Mouse (Mus musculus): ENCODE measurements around the gene Chrm5. TPM values are rescaled to one million over a fixed set of nuclear protein-coding genes. Genes with fewer than 3 reads are reported as not detected.

The Chrm5 gene
- polyA plus RNA-seq, 1 experiment from 2014 or later: not detected

DNA sequence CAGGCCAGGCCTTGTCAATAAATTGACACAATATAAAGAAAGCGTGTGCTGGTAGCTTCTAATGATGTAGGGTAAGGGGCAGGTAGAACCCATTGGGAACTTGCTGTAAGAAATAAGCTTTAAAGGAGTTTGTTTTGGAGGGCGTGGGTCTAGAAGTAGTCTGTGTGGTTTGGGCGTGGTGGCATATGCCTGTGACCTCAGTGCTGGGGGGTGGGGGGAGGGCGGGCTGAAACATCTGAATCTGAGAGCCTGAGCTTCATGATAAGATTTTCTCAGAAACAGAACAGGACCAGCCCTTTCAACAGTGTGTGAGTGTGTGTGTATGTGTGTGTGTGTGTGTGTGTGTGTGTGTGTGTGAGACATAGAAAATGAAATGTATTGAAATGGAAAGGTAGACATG lies 29.6 kb upstream of the Chrm5 start:
- no peaks in the 10 kb centered on the region for H3K27me3 ChIP-seq (ENCODE audit: control insufficient read depth, insufficient read depth, low read length)
- 0 out of 4 replicates have a peak, but pooled peaks cover 0 to 4% of the 10 kb centered on the region in 2 experiments for H3K4me1 ChIP-seq (ENCODE audit: control insufficient read depth in 2 of 2, insufficient read depth in 2 of 2, low read length in 2 of 2)
- no peaks in the 10 kb centered on the region for H3K36me3 ChIP-seq (ENCODE audit: control insufficient read depth, insufficient read depth, low read length)
- no peak overlapping the region for H3K4me2 ChIP-seq (ENCODE audit: low read length)
- H3K4me3 ChIP-seq (ENCODE audit: control insufficient read depth in 1 of 2, insufficient read depth in 1 of 2, low read depth in 1 of 2, low read length in 2 of 2): no peak overlapping the region
- no peak overlapping the region for H3K9ac ChIP-seq (ENCODE audit: low read length)
- no peak overlapping the region for H3K27ac ChIP-seq (replicated peaks in 1 of 2; ENCODE audit: control insufficient read depth in 1 of 2, insufficient read depth in 1 of 2, low read depth in 2 of 2, low read length in 2 of 2)
- WGBS: 63% methylated on average over 4 of the region's 4 CpGs
- H3K9me3 ChIP-seq (ENCODE audit: control insufficient read depth, low read length): no peaks in the 10 kb centered on the region
- ATAC-seq (ENCODE audit: insufficient number of reproducible peaks, insufficient read depth, low FRiP score, low read depth): no peak

DNA sequence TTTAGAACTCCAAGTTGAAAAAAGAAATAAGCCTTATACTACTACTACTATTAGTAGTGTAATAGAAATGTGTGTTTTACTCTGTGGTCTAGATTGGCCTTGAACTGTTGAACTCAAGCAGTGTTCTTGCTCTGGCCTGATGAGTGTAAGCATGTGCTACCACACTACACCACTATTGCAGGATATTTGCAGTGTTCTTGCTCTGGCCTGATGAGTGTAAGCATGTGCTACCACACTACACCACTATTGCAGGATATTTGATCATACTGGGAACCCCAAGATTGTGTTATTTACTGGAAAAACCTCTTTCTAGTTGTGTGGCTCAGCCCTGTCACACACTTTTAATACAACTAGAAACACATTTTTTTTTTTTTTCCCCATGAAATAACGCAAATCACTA lies 26.9 kb upstream of the Chrm5 start:
- Histone ChIP-seq H3K4me3 (ENCODE audit: control insufficient read depth in 1 of 2, insufficient read depth in 1 of 2, low read depth in 1 of 2, low read length in 2 of 2) (no peak overlapping the region), H3K27ac (replicated peaks in 1 of 2; ENCODE audit: control insufficient read depth in 1 of 2, insufficient read depth in 1 of 2, low read depth in 2 of 2, low read length in 2 of 2) (no peak overlapping the region), H3K4me1 (ENCODE audit: control insufficient read depth in 2 of 2, insufficient read depth in 2 of 2, low read length in 2 of 2) (0 out of 4 replicates have a peak, but pooled peaks cover 0 to 4% of the 10 kb centered on the region in 2 experiments), H3K36me3 (ENCODE audit: control insufficient read depth, insufficient read depth, low read length) (no peaks in the 10 kb centered on the region), H3K4me2 (ENCODE audit: low read length) (no peak overlapping the region), H3K9me3 (ENCODE audit: control insufficient read depth, low read length) (no peaks in the 10 kb centered on the region), H3K27me3 (ENCODE audit: control insufficient read depth, insufficient read depth, low read length) (no peaks in the 10 kb centered on the region), H3K9ac (ENCODE audit: low read length) (no peak overlapping the region)
- 96% methylated on average over 1 of the region's 1 CpGs for WGBS
- ATAC-seq (ENCODE audit: insufficient number of reproducible peaks, insufficient read depth, low FRiP score, low read depth): no peak

- Histone ChIP-seq H3K4me1 (ENCODE audit: control insufficient read depth in 2 of 2, insufficient read depth in 2 of 2, low read length in 2 of 2) (0 out of 4 replicates have a peak, but pooled peaks cover 0 to 4% of the 10 kb centered on the region in 2 experiments), H3K9ac (ENCODE audit: low read length) (no peak overlapping the region), H3K27me3 (ENCODE audit: control insufficient read depth, insufficient read depth, low read length) (no peaks in the 10 kb centered on the region), H3K4me2 (ENCODE audit: low read length) (no peak overlapping the region), H3K27ac (replicated peaks in 1 of 2; ENCODE audit: control insufficient read depth in 1 of 2, insufficient read depth in 1 of 2, low read depth in 2 of 2, low read length in 2 of 2) (no peak overlapping the region), H3K4me3 (ENCODE audit: control insufficient read depth in 1 of 2, insufficient read depth in 1 of 2, low read depth in 1 of 2, low read length in 2 of 2) (no peak overlapping the region), H3K9me3 (ENCODE audit: control insufficient read depth, low read length) (no peaks in the 10 kb centered on the region), H3K36me3 (ENCODE audit: control insufficient read depth, insufficient read depth, low read length) (no peaks in the 10 kb centered on the region)
- no peak for ATAC-seq (ENCODE audit: insufficient number of reproducible peaks, insufficient read depth, low FRiP score, low read depth)
- 62% methylated on average over 5 of the region's 5 CpGs for WGBS
Measured at GRCm38 (mm10) chr2:112506841-112507435, 26.4 kb upstream of the Chrm5 start.

DNA sequence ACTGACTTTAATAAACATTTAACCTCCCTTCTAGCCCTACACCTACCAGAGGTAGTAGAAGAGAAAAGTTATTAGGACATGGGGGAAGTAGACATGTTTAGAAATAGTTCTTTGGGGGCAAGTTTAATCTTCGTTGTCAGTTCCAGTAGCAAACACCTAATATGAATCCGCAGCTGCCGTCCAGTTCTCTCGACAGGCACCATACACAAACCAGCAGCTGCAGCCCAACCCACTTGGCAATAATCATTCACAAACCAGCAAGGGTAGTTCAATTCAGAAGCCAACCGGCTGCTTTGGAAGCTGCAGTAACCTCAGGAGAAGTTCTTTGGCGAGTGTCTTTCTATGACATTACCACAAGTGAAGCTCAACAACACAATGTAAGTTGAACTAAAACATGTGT lies 23.4 kb upstream of the Chrm5 start:
- no peak for ATAC-seq (ENCODE audit: insufficient number of reproducible peaks, insufficient read depth, low FRiP score, low read depth)
- no peaks in the 10 kb centered on the region for H3K9me3 ChIP-seq (ENCODE audit: control insufficient read depth, low read length)
- no peak overlapping the region for H3K4me3 ChIP-seq (ENCODE audit: control insufficient read depth in 1 of 2, insufficient read depth in 1 of 2, low read depth in 1 of 2, low read length in 2 of 2)
- H3K4me2 ChIP-seq (ENCODE audit: low read length): no peak overlapping the region
- 0 out of 4 replicates have a peak, but pooled peaks cover 0 to 4% of the 10 kb centered on the region in 2 experiments for H3K4me1 ChIP-seq (ENCODE audit: control insufficient read depth in 2 of 2, insufficient read depth in 2 of 2, low read length in 2 of 2)
- H3K27me3 ChIP-seq (ENCODE audit: control insufficient read depth, insufficient read depth, low read length): no peaks in the 10 kb centered on the region
- H3K36me3 ChIP-seq (ENCODE audit: control insufficient read depth, insufficient read depth, low read length): no peaks in the 10 kb centered on the region
- 90% methylated on average over 6 of the region's 6 CpGs for WGBS
- H3K9ac ChIP-seq (ENCODE audit: low read length): no peak overlapping the region
- H3K27ac ChIP-seq (replicated peaks in 1 of 2; ENCODE audit: control insufficient read depth in 1 of 2, insufficient read depth in 1 of 2, low read depth in 2 of 2, low read length in 2 of 2): no peak overlapping the region

GRCm38 (mm10) chr2:112501209-112501608 lies 20.6 kb upstream of the Chrm5 start:
- no peak overlapping the region for H3K27ac ChIP-seq (replicated peaks in 1 of 2; ENCODE audit: control insufficient read depth in 1 of 2, insufficient read depth in 1 of 2, low read depth in 2 of 2, low read length in 2 of 2)
- no peaks in the 10 kb centered on the region for H3K36me3 ChIP-seq (ENCODE audit: control insufficient read depth, insufficient read depth, low read length)
- no peaks in the 10 kb centered on the region for H3K27me3 ChIP-seq (ENCODE audit: control insufficient read depth, insufficient read depth, low read length)
- ATAC-seq (ENCODE audit: insufficient number of reproducible peaks, insufficient read depth, low FRiP score, low read depth): peak; percentile 75
- no peak overlapping the region for H3K4me3 ChIP-seq (ENCODE audit: control insufficient read depth in 1 of 2, insufficient read depth in 1 of 2, low read depth in 1 of 2, low read length in 2 of 2)
- H3K4me1 ChIP-seq (ENCODE audit: control insufficient read depth in 2 of 2, insufficient read depth in 2 of 2, low read length in 2 of 2): 0 out of 4 replicates have a peak, but pooled peaks cover 0 to 9% of the 10 kb centered on the region in 2 experiments
- 2% methylated on average over 6 of the region's 6 CpGs for WGBS
- H3K9ac ChIP-seq (ENCODE audit: low read length): no peak overlapping the region
- no peaks in the 10 kb centered on the region for H3K9me3 ChIP-seq (ENCODE audit: control insufficient read depth, low read length)
- H3K4me2 ChIP-seq (ENCODE audit: low read length): no peak overlapping the region

GRCm38 (mm10) chr2:112497851-112498250 lies 17.3 kb upstream of the Chrm5 start:
- no peak overlapping the region for H3K27ac ChIP-seq (replicated peaks in 1 of 2; ENCODE audit: control insufficient read depth in 1 of 2, insufficient read depth in 1 of 2, low read depth in 2 of 2, low read length in 2 of 2)
- H3K36me3 ChIP-seq (ENCODE audit: control insufficient read depth, insufficient read depth, low read length): no peaks in the 10 kb centered on the region
- WGBS: 73% methylated on average over 7 of the region's 7 CpGs
- H3K9me3 ChIP-seq (ENCODE audit: control insufficient read depth, low read length): no peaks in the 10 kb centered on the region
- no peak overlapping the region for H3K9ac ChIP-seq (ENCODE audit: low read length)
- H3K4me3 ChIP-seq (ENCODE audit: control insufficient read depth in 1 of 2, insufficient read depth in 1 of 2, low read depth in 1 of 2, low read length in 2 of 2): no peak overlapping the region
- no peaks in the 10 kb centered on the region for H3K27me3 ChIP-seq (ENCODE audit: control insufficient read depth, insufficient read depth, low read length)
- H3K4me2 ChIP-seq (ENCODE audit: low read length): no peak overlapping the region
- 0 out of 4 replicates have a peak, but pooled peaks cover 0 to 12% of the 10 kb centered on the region in 2 experiments for H3K4me1 ChIP-seq (ENCODE audit: control insufficient read depth in 2 of 2, insufficient read depth in 2 of 2, low read length in 2 of 2)
- no peak for ATAC-seq (ENCODE audit: insufficient number of reproducible peaks, insufficient read depth, low FRiP score, low read depth)

DNA sequence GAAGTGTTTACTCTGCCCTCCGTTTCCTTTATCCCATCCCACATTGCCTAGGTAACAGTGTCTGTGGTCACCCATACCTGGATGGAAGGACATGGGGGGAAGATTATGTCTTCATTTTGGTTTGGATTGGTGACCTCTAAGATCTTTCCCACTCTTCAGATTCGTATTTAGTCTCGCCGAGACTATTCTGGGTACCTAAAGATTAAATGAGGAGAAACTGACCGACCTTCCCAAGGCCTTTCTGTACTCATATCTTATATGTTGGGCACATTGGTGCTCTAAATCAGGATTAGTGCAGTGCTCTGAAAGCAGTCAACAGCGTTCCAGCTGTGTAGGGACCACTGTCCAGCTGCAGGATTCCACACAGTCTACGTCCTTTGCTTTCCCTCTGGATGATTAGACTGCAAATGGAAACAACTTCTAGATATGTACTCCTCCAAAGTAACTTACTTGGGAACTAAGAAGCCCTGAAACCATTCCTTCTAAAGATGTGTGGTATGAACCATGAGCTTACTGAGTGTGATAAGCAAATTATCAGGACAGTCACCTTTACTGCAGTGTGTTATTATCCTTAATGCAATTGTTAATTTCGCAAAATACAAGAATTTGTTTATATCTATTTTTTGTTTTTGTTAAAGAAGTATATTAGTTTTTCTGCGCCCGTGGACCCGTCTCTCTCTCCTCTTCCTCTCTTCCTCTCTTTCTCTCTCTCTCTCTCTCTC lies 13.1 kb upstream of the Chrm5 start:
- WGBS: 35% methylated on average over 11 of the region's 11 CpGs
- Histone ChIP-seq H3K4me3 (ENCODE audit: control insufficient read depth in 1 of 2, insufficient read depth in 1 of 2, low read depth in 1 of 2, low read length in 2 of 2) (peak overlapping the region; percentile 84 to 87), H3K36me3 (ENCODE audit: control insufficient read depth, insufficient read depth, low read length) (no peaks in the 10 kb centered on the region), H3K27ac (replicated peaks in 1 of 2; ENCODE audit: control insufficient read depth in 1 of 2, insufficient read depth in 1 of 2, low read depth in 2 of 2, low read length in 2 of 2) (peak overlapping the region; percentile 79 to 100), H3K9me3 (ENCODE audit: control insufficient read depth, low read length) (no peaks in the 10 kb centered on the region), H3K27me3 (ENCODE audit: control insufficient read depth, insufficient read depth, low read length) (no peaks in the 10 kb centered on the region), H3K4me1 (ENCODE audit: control insufficient read depth in 2 of 2, insufficient read depth in 2 of 2, low read length in 2 of 2) (peaks cover 2 to 8% of the 10 kb centered on the region in 2 experiments; a peak in 1 of 4 replicates), H3K9ac (ENCODE audit: low read length) (peak overlapping the region; percentile 99), H3K4me2 (ENCODE audit: low read length) (peak overlapping the region; percentile 85)
- ATAC-seq (ENCODE audit: insufficient number of reproducible peaks, insufficient read depth, low FRiP score, low read depth): no peak; the same call in 1 of the 2 replicates
